Mouse (Mus musculus) hematopoietic stem cell, adult 5-6 weeks (primary cell): ENCODE results near the gene Mycbp2. TPM values are rescaled to one million over a fixed set of nuclear protein-coding genes. Genes with fewer than 3 reads are reported as not detected.

Experiments used
- ATAC-seq, 2 experiments: fragments of 125-278 bp in 1 of 2; replicated peaks in 1 of 2; 2 replicates each; pipeline ENCODE4 v1.8.0; 2016 to 2017; ENCODE audit warnings: inconsistent platforms in 2 of 2, mild to moderate bottlenecking in 2 of 2, moderate number of reproducible peaks in 2 of 2, low read depth in 1 of 2, moderate TSS enrichment in 1 of 2; ENCODE audit not compliant: low FRiP score in 2 of 2, poor library complexity in 2 of 2, severe bottlenecking in 2 of 2, insufficient read depth in 1 of 2, low TSS enrichment in 1 of 2
- total RNA-seq: library from RNA; stranded (forward); fragments of 172-1452, 232-1000 nt; gene quantifications from 2 replicates; pipeline ENCODE4 v1.2.3, GENCODE M21; 2017

Gene Mycbp2
- total RNA-seq, 1 experiment from 2014 or later, result 82.5 TPM

GRCm38 (mm10) chr14:103093670-103094069, 252.9 kb downstream of the Mycbp2 start:
- ATAC-seq, result no peak

GRCm38 (mm10) chr14:103093236-103093635, 253.4 kb downstream of the Mycbp2 start:
- no peak for ATAC-seq

GRCm38 (mm10) chr14:103088624-103089023, 258.0 kb downstream of the Mycbp2 start:
- ATAC-seq, result peak; percentile 54; a peak in 1 of 4 replicates

- no peak for ATAC-seq
Measured at GRCm38 (mm10) chr14:103087846-103088245, 258.8 kb downstream of the Mycbp2 start.

GRCm38 (mm10) chr14:103086671-103087324, 259.8 kb downstream of the Mycbp2 start:
- peak; percentile 5 to 62; a peak in 2 of 4 replicates for ATAC-seq

- ATAC-seq, result no peak; a peak in 1 of 4 replicates
Measured at GRCm38 (mm10) chr14:103085840-103086533, 260.6 kb downstream of the Mycbp2 start.

- ATAC-seq, result no peak
Measured at GRCm38 (mm10) chr14:103079209-103079977, 267.2 kb downstream of the Mycbp2 start.

- ATAC-seq, result no peak
Measured at GRCm38 (mm10) chr14:103078006-103078912, 268.4 kb downstream of the Mycbp2 start.

GRCm38 (mm10) chr14:103077272-103078005, 269.2 kb downstream of the Mycbp2 start:
- ATAC-seq, result no peak

- no peak for ATAC-seq
Measured at GRCm38 (mm10) chr14:103075166-103075565, 271.4 kb downstream of the Mycbp2 start.

GRCm38 (mm10) chr14:103073825-103074224, 272.8 kb downstream of the Mycbp2 start:
- no peak for ATAC-seq

GRCm38 (mm10) chr14:103072731-103073130, 273.9 kb downstream of the Mycbp2 start:
- no peak for ATAC-seq

- no peak for ATAC-seq
Measured at GRCm38 (mm10) chr14:103071471-103071870, 275.1 kb downstream of the Mycbp2 start.

- peak in 1 of 2 experiments; percentile 29; a peak in 2 of 4 replicates for ATAC-seq
Measured at GRCm38 (mm10) chr14:103070790-103071189, 275.8 kb downstream of the Mycbp2 start.

- ATAC-seq, result peak; percentile 86 to 88
Measured at GRCm38 (mm10) chr14:103069864-103070611, 276.6 kb downstream of the Mycbp2 start, which contains the start of gene Cln5. Cln5 (plus strand) TSS chr14:103070216.

GRCm38 (mm10) chr14:103069465-103069863, 277.1 kb downstream of the Mycbp2 start:
- ATAC-seq, result no peak; a peak in 1 of 4 replicates
